ENCODE assay signal across 23 mouse cellular contexts in the genomic region with DNA sequence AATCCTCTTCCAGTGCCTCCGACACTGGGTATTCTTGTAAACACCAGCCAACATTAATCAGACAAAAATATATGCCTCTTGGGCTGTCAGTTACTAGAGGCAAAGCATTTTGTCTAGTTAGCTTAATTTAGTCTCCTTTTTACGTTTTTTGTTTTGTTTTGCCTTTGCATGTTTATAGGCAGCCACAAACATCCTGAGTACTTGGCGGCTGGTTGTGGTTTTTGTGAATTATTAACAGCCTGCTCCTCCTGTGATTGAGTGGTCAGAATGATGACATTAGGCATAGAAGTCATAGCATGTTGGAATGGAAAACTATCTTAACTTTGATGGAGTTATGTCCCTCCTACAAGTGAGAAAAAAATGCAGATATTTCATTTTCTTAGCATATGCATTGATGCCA. TPM values are rescaled to one million over a fixed set of nuclear protein-coding genes. Genes with fewer than 3 reads are reported as not detected.
"Had no signal": no experiment of that assay in that cellular context is flagged by ENCODE, and none has a peak within 500 bp of the region (broad histone marks: within the 10 kb centered on the region; RNA-seq: fewer than 3 reads in every experiment).

No protein-coding gene starts in this region.

- H3K27me3 ChIP-seq: hindbrain, embryonic 15.5 days; liver, embryonic 13.5 days; megakaryocyte, embryonic 14.5 days; midbrain, embryonic 13.5 days; stomach, embryonic 15.5 days had no signal

- H3K4me2 ChIP-seq: hindbrain, embryonic 15.5 days; limb, embryonic 13.5 days; liver, embryonic 13.5 days; lung, embryonic 14.5 days; midbrain, embryonic 13.5 days; neural tube, embryonic 13.5 days; stomach, embryonic 15.5 days had no signal

- H3K4me3 ChIP-seq: hindbrain, embryonic 15.5 days; layer of hippocampus, adult 2 months; limb, embryonic 10.5 days; limb, embryonic 13.5 days; liver, embryonic 13.5 days; megakaryocyte, embryonic 14.5 days; midbrain, embryonic 10.5 days; midbrain, embryonic 13.5 days; myocyte; neural tube, embryonic 13.5 days; stomach, embryonic 15.5 days had no signal

- H3K27ac ChIP-seq: hindbrain, embryonic 15.5 days; layer of hippocampus, adult 2 months; limb, embryonic 10.5 days; limb, embryonic 13.5 days; liver, embryonic 13.5 days; midbrain, embryonic 10.5 days; midbrain, embryonic 13.5 days; neural tube, embryonic 13.5 days; stomach, embryonic 15.5 days had no signal

- DNase-seq: layer of hippocampus, adult 9-11 months; liver; liver, embryonic 13.5 days; retina, postnatal 1 day; right cerebral cortex, postnatal 25 days; spleen, adult 18-20 months; thymus, adult 18-20 months; thymus, postnatal 36 days had no signal

- H3K4me1 ChIP-seq: hindbrain, embryonic 15.5 days; liver, embryonic 13.5 days; megakaryocyte, embryonic 14.5 days; midbrain, embryonic 10.5 days; midbrain, embryonic 13.5 days; neural tube, embryonic 13.5 days; stomach, embryonic 15.5 days had no signal

- H3K9me3 ChIP-seq: hindbrain, embryonic 15.5 days; limb, embryonic 10.5 days; limb, embryonic 13.5 days; liver, embryonic 13.5 days; megakaryocyte, embryonic 14.5 days; midbrain, embryonic 10.5 days; midbrain, embryonic 13.5 days; neural tube, embryonic 13.5 days; stomach, embryonic 15.5 days had no signal

- ATAC-seq: intestine, postnatal 0 days; midbrain, embryonic 13.5 days; midbrain, embryonic 16.5 days had no signal

- H3K36me3 ChIP-seq: hindbrain, embryonic 15.5 days; limb, embryonic 10.5 days; limb, embryonic 13.5 days; liver, embryonic 13.5 days; midbrain, embryonic 10.5 days; midbrain, embryonic 13.5 days; neural tube, embryonic 13.5 days; stomach, embryonic 15.5 days had no signal

- H3K9ac ChIP-seq: hindbrain, embryonic 15.5 days; limb, embryonic 13.5 days; liver, embryonic 13.5 days; lung, embryonic 14.5 days; midbrain, embryonic 13.5 days; neural tube, embryonic 13.5 days; stomach, embryonic 15.5 days had no signal

RNA-seq across cellular contexts. Expression of a gene that starts 2.6 kb away (rescaled TPM):
- total RNA-seq: monocyte, adult 5-6 weeks; neutrophil, adult 5-6 weeks had no signal
